Mouse (Mus musculus) CH12.LX (cell line): ENCODE results near the gene Ddah2.

Experiments used
- BHLHE40 ChIP-seq: IDR thresholded peaks from 2 replicates; pipeline ENCODE4 v1.6.1; 2011; ENCODE audit warnings: mild to moderate bottlenecking, low read depth, low read length, improper control_type of control experiment
- CTCF ChIP-seq, 2 experiments: IDR thresholded peaks in 1 of 2; conservative IDR thresholded peaks in 1 of 2; 2 replicates each; pipeline ENCODE4 v1.5.1; 2011 to 2012; ENCODE audit warnings: low read depth in 2 of 2, low read length in 2 of 2, improper control_type of control experiment in 1 of 2, inconsistent platforms in 1 of 2, mild to moderate bottlenecking in 1 of 2, moderate library complexity in 1 of 2
- EP300 ChIP-seq: IDR thresholded peaks from 2 replicates; pipeline ENCODE4 v1.6.1; 2011; ENCODE audit warnings: low read length, improper control_type of control experiment
- POLR2A ChIP-seq: IDR thresholded peaks from 2 replicates; pipeline ENCODE4 v1.6.1; 2011; ENCODE audit warnings: low read depth, mild to moderate bottlenecking, improper control_type of control experiment, low read length
- RAD21 ChIP-seq: IDR thresholded peaks from 2 replicates; pipeline ENCODE4 v1.6.1; 2011; ENCODE audit warnings: low read depth, mild to moderate bottlenecking, low read length, improper control_type of control experiment, moderate library complexity
- TBP ChIP-seq: conservative IDR thresholded peaks from 2 replicates; pipeline ENCODE4 v1.6.1; 2011; ENCODE audit warnings: low read depth, low read length, improper control_type of control experiment
- USF2 ChIP-seq: conservative IDR thresholded peaks from 2 replicates; pipeline ENCODE4 v1.6.1; 2011; ENCODE audit warnings: low read depth, low read length, improper control_type of control experiment
- ZMIZ1 ChIP-seq: IDR thresholded peaks from 2 replicates; pipeline ENCODE4 v1.6.1; 2012; ENCODE audit warnings: low read depth, mild to moderate bottlenecking, inconsistent platforms, low read length, improper control_type of control experiment
- ZNF384 ChIP-seq: IDR thresholded peaks from 2 replicates; pipeline ENCODE4 v1.6.1; 2012; ENCODE audit warnings: low read depth, low read length, improper control_type of control experiment, inconsistent platforms

- TF ChIP-seq ZMIZ1 (no peak), RAD21 (peak; percentile 10), TBP (no peak), CTCF (conservative IDR thresholded peaks at IDR 0.05 in 1 of 2, IDR thresholded peaks at IDR 0.05 in 1 of 2; ENCODE audit: low read depth in 2 of 2, low read length in 2 of 2) (peak in 1 of 2 experiments; percentile 40; a peak in 2 of 4 replicates), EP300 (no peak), USF2 (no peak), BHLHE40 (no peak), POLR2A (no peak), ZNF384 (no peak)
These were observed 26.4 kb upstream of the Ddah2 start for GRCm38 (mm10) chr17:35032323-35032870.
